Mouse (Mus musculus): Measurements from ENCODE around the gene Pigo.

- no peak for TF ChIP-seq CTCF (IDR thresholded peaks at IDR 0.05)
- TF ChIP-seq EP300 (IDR thresholded peaks at IDR 0.05) = no peak
These were observed 34.1 kb upstream of the Pigo start for GRCm38 (mm10) chr4:43059697-43060096.

Measured in lung, postnatal 0 days (tissue).